Mouse (Mus musculus) kidney, adult 2 months (tissue): ENCODE measurements around the gene Aspdh. TPM values are rescaled to one million over a fixed set of nuclear protein-coding genes. Genes with fewer than 3 reads are reported as not detected.

Experiments used
- DNase-seq: peaks from one replicate; pipeline ENCODE4 v3.0.0; 2021
- H3K27ac ChIP-seq: fragments of 200-500 bp; 2 replicates; pipeline ENCODE4 v1.5.1; 2012; ENCODE audit warnings: low read depth, low read length, control low read depth, inconsistent platforms; ENCODE audit not compliant: insufficient read depth
- H3K27me3 ChIP-seq: fragments of 200-500 bp; replicated peaks from 2 replicates; pipeline ENCODE4 v1.6.1; 2012; ENCODE audit warnings: mild to moderate bottlenecking, moderate library complexity, low read length, inconsistent platforms; ENCODE audit not compliant: control insufficient read depth, insufficient read depth
- H3K36me3 ChIP-seq: fragments of 200-500 bp; 2 replicates; pipeline ENCODE4 v1.6.1; 2012; ENCODE audit warnings: mild to moderate bottlenecking, moderate library complexity, low read length, inconsistent platforms; ENCODE audit not compliant: control insufficient read depth, insufficient read depth
- H3K4me1 ChIP-seq: fragments of 200-500 bp; 2 replicates; pipeline ENCODE4 v1.6.1; 2011; ENCODE audit warnings: low read length; ENCODE audit not compliant: control insufficient read depth, insufficient read depth
- H3K4me3 ChIP-seq: fragments of 200-500 bp; 2 replicates; pipeline ENCODE4 v1.5.1; 2011; ENCODE audit warnings: mild to moderate bottlenecking, low read depth, low read length, control low read depth; ENCODE audit not compliant: insufficient read depth
- CTCF ChIP-seq: fragments of 200-500 bp; conservative IDR thresholded peaks from 2 replicates; pipeline ENCODE4 v1.5.1; 2011; ENCODE audit warnings: low read depth, mild to moderate bottlenecking, control low read depth, low read length, moderate library complexity, mixed read lengths; ENCODE audit not compliant: insufficient read depth, insufficient read length
- POLR2A ChIP-seq: fragments of 200-500 bp; IDR thresholded peaks from one replicate; pipeline ENCODE4 v1.6.1; 2011; ENCODE audit warnings: low read depth, low read length, control low read depth
- WGBS: fragments of 180-500 bp; shearing (Covaris S2); methylation state at CpG from one replicate; pipeline ENCODE4 v1.1.7; 2018; 5-methylcytosine and 5-hydroxymethylcytosine counted together
- polyA plus RNA-seq: library from polyadenylated mRNA; depleted of rRNA; stranded (reverse); fragments of >200 nt; gene quantifications from 2 replicates; pipeline ENCODE4 v1.2.3, GENCODE M21; 2012; rRNA removed

Aspdh gene
- polyA plus RNA-seq, 1 experiment, result 224 TPM

- TF ChIP-seq CTCF, result peak; percentile 75
- TF ChIP-seq POLR2A, result no peak
- H3K27me3 ChIP-seq, result no peaks in the 10 kb centered on the region
- no peak overlapping the region for H3K27ac ChIP-seq
- 38% methylated on average over 5 of the region's 5 CpGs for WGBS
- no peaks in the 10 kb centered on the region for H3K36me3 ChIP-seq
- peak; percentile 60 for DNase-seq
- no peaks in the 10 kb centered on the region for H3K4me1 ChIP-seq
- no peak overlapping the region for H3K4me3 ChIP-seq
Observed at GRCm38 (mm10) chr7:44501563-44502115, 36.4 kb downstream of the Aspdh start.

DNA sequence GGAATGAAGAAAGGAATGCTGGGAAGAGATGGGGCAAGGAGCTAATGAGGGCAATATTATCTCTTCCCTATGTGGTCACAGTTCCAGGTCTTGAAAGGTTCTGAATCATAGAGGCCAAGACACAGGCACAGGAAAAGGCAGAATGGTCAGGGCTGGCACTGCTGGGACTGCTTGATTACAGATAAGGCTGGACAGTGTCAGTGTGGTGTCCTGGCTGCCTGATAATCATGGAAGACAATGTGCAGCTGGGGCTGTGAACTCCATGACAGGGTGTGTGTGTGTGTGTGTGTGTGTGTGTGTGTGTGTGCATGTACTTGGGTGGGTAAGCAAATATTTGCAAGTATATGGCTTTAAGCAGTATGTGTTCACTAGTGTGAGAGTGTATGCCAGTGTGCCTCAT, 42.3 kb downstream of the Aspdh start:
- Histone ChIP-seq H3K27me3 (no peaks in the 10 kb centered on the region), H3K27ac (no peak overlapping the region), H3K36me3 (no peaks in the 10 kb centered on the region), H3K4me3 (no peak overlapping the region), H3K4me1 (no peaks in the 10 kb centered on the region)
- DNase-seq, result no peak
- no peak for TF ChIP-seq CTCF
- TF ChIP-seq POLR2A, result no peak

Other genes starting within 250 kb of the Aspdh start
- gene Klk1b5, start 249.4 kb upstream of the Aspdh start, polyA plus RNA-seq, result 6.8 and 7.0 TPM in 2 replicates
- gene Klk1, start 240.0 kb upstream of the Aspdh start, polyA plus RNA-seq, result 4,551 and 6,375 TPM in 2 replicates
- gene Gm36864, start 229.2 kb upstream of the Aspdh start, polyA plus RNA-seq, result 0.06 TPM in 1 of 2 replicates, not detected in the other
- gene 1700028J19Rik, start 218.7 kb upstream of the Aspdh start, polyA plus RNA-seq, result 27.2 and 32.1 TPM in 2 replicates
- gene 2410002F23Rik, start 218.7 kb upstream of the Aspdh start, polyA plus RNA-seq, result 39.4 and 47.9 TPM in 2 replicates
- gene Acp4, start 208.0 kb upstream of the Aspdh start, polyA plus RNA-seq, result not detected in 2 replicates
- not detected in 2 replicates for gene Gm15517, start 203.9 kb upstream of the Aspdh start, polyA plus RNA-seq
- gene Clec11a, start 158.5 kb upstream of the Aspdh start, polyA plus RNA-seq, result 6.4 and 8.1 TPM in 2 replicates
- 0.43 and 0.66 TPM in 2 replicates for gene Shank1, start 155.1 kb upstream of the Aspdh start, polyA plus RNA-seq
- 12.0 and 12.9 TPM in 2 replicates for gene Syt3, start 81.3 kb upstream of the Aspdh start, polyA plus RNA-seq
- 0.69 and 0.75 TPM in 2 replicates for gene 1700008O03Rik, start 79.6 kb upstream of the Aspdh start, polyA plus RNA-seq
- gene Lrrc4b, start 36.4 kb upstream of the Aspdh start, polyA plus RNA-seq, result 0.30 and 0.52 TPM in 2 replicates
- 92.8 and 129 TPM in 2 replicates for gene Josd2, start 2.6 kb downstream of the Aspdh start, polyA plus RNA-seq
- 298 and 346 TPM in 2 replicates for gene Emc10, start 31.1 kb downstream of the Aspdh start, polyA plus RNA-seq
- gene Fam71e1, start 31.2 kb downstream of the Aspdh start, polyA plus RNA-seq, result 12.2 and 18.6 TPM in 2 replicates
- 0.12 and 6.4 TPM in 2 replicates for gene Mybpc2, start 59.3 kb downstream of the Aspdh start, polyA plus RNA-seq
- 0.88 and 8.3 TPM in 2 replicates for gene Spib, start 66.7 kb downstream of the Aspdh start, polyA plus RNA-seq
- gene Pold1, start 83.5 kb downstream of the Aspdh start, polyA plus RNA-seq, result 12.7 and 14.2 TPM in 2 replicates
- 136 and 159 TPM in 2 replicates for gene Nr1h2, start 88.6 kb downstream of the Aspdh start, polyA plus RNA-seq
- gene Napsa, start 107.0 kb downstream of the Aspdh start, polyA plus RNA-seq, result 4,402 and 6,941 TPM in 2 replicates
- 19.1 and 20.6 TPM in 2 replicates for gene Kcnc3, start 125.3 kb downstream of the Aspdh start, polyA plus RNA-seq
- 8.5 and 12.4 TPM in 2 replicates for gene Myh14, start 205.5 kb downstream of the Aspdh start, polyA plus RNA-seq
- not detected in 2 replicates for gene Izumo2, start 243.4 kb downstream of the Aspdh start, polyA plus RNA-seq